Mouse (Mus musculus) cortical plate, adult 2 months (tissue): ENCODE measurements at regions not wholly inside any gene's neighbourhood (a gene's known extent, or its start where the extent isn't known, plus 50 kb on each side); places are given as distances from the start of the nearest gene placed in this dataset.
"Not testable (repeated sequence)": the region's sequence is repeated elsewhere in the genome, so short reads cannot be mapped to it uniquely, and the experiment has no call there.

Experiments
- H3K27ac ChIP-seq: fragments of 200-500 bp; 2 replicates; pipeline ENCODE4 v1.5.1; 2012; ENCODE audit warnings: low read length, control low read depth, inconsistent platforms; ENCODE audit not compliant: insufficient read depth
- H3K4me1 ChIP-seq: fragments of 200-500 bp; 2 replicates; pipeline ENCODE4 v1.6.1; 2011; ENCODE audit warnings: low read length; ENCODE audit not compliant: control insufficient read depth, insufficient read depth
- H3K4me3 ChIP-seq: fragments of 200-500 bp; 2 replicates; pipeline ENCODE4 v1.5.1; 2011; ENCODE audit warnings: mild to moderate bottlenecking, low read length, control low read depth; ENCODE audit not compliant: insufficient read depth
- CTCF ChIP-seq: fragments of 200-500 bp; IDR thresholded peaks from 2 replicates; pipeline ENCODE4 v1.5.1; 2011; ENCODE audit warnings: mild to moderate bottlenecking, control low read depth, low read length; ENCODE audit not compliant: insufficient read depth; ENCODE audit errors: extremely low read depth
- POLR2A ChIP-seq: fragments of 200-500 bp; IDR thresholded peaks from 2 replicates; pipeline ENCODE4 v1.6.1; 2011; ENCODE audit warnings: mild to moderate bottlenecking, low read length, control low read depth; ENCODE audit not compliant: insufficient read depth; ENCODE audit errors: extremely low read depth

DNA sequence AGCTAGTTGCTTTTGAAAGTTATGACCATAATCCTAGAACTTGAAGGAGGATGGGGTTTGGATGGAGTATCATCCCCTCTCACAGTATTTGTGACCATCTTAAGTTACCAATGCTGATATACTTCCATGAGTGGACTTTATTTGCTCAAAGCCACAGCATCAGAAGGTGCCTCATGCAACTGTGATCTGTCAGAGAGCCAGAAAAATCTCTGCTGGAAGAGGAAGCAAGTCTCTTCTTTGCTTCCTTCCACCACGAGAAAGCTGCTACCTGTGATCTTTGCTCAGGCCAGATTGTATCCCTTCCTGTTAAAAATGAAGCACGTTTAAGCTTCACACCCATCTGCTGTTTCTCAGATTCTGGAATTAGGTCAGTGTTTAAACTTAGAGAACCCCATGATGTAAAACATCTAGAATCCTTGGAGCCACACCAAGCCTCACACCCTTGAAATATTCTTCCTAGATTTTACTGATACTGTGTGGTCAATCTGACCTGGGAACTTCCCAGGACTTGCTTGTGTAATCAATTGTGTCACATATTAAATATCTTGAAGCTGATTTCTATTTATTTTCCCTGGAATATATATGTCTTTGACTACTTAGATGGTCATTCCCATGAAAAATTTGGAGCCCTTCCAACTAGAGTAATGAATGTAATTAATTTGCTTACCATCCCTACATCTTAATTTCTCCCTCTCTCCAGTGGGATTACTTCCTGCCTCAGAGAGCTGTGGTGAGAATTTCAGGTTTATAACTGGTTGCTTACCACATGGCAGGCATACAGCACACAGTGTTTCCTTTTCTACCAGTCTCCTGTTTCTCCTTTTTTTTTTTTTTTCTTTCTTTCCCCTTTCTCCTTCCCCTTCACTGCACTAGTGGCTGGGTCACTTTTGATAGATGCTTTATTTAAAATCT, 56.5 kb upstream of the Tmem229a start:
- Histone ChIP-seq H3K4me1 (no peaks in the 10 kb centered on the region), H3K27ac (no peak overlapping the region), H3K4me3 (no peak overlapping the region)
- no peak for TF ChIP-seq CTCF
- TF ChIP-seq POLR2A, result no peak

DNA sequence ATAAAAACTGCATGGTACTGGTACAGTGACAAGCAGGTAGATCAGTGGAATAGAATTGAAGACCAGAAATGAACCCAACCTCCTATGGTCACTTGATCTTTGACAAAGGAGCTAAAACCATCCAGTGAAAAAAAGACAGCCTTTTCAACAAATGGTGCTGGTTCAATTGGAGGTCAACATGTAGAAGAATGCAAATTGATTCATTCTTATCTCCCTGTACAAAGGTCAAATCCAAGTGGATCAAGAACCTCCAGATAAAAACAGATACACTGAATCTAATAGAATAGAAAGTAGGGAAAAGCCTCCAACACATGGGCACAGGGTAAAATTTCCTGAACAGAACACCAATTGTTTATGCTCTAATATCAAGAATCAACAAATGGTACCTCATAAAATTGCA, 52.8 kb upstream of the Tmem229a start:
- not testable (repeated sequence) for H3K27ac ChIP-seq, H3K4me1 ChIP-seq, H3K4me3 ChIP-seq
